Mouse (Mus musculus): ENCODE measurements around the gene Il6ra. TPM values are rescaled to one million over a fixed set of nuclear protein-coding genes. Genes with fewer than 3 reads are reported as not detected.

Gene Il6ra
- total RNA-seq, 1 experiment from 2014 or later, result 11.5 TPM

DNA sequence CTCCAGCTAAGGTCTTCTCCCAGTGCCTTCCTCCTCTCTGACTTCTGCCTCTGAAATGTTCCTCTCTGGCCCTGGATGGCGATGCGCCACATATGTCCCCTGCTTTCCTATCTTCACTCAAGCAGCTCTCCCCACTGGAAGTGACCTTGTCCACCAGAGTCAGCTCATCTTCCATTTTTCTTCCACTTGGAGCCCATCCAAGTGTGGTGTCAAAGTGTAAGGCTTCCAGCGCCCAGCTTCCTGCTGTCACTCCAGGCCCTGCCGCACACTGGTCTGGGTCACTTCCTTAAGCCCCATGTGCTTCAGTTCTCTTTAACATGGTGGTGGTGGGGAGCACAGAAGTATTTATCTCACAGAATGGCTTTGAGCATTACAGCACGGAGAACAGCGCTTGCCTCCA lies 65.4 kb downstream of the Il6ra start:
- DNase-seq, result peak; percentile 82

DNA sequence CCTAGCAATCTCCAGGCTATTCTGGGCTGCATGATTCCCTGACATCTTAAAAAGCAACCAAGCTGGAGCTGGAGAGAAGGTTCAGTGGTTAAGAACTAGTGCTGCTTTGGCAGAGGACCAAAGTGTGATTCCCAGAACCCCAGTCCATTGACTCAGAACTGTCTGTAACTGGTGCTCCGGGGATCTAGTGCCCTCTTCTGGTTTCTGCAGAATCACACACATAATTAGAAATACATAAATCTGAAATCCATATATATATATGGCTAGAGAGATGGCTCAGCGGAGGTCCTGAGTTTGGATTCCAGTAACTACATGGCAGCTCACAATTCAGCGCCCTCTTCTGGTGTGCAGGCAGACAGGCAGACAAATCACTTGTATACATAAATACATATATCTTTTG lies 65.9 kb downstream of the Il6ra start:
- no peak for DNase-seq

DNA sequence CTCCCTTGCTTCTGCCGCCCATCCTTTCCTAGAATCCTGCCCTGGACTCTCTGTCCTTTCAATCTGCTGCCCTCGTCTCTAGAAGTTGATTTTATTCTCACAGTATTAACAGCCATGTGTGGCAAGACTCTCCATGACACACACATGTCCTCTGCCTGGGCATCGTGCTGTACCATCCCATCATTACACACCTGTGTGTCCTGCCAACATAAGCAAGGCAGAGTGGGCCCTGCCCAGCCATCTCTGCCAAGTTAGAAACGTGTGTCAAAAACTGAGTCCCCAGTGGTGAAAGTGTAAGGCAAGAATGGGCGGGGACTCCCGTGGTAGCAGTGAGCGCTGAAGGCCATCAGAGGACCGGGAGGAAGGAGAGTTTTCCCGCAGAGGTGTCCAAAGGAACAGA lies 67.2 kb downstream of the Il6ra start:
- no peak for DNase-seq

DNA sequence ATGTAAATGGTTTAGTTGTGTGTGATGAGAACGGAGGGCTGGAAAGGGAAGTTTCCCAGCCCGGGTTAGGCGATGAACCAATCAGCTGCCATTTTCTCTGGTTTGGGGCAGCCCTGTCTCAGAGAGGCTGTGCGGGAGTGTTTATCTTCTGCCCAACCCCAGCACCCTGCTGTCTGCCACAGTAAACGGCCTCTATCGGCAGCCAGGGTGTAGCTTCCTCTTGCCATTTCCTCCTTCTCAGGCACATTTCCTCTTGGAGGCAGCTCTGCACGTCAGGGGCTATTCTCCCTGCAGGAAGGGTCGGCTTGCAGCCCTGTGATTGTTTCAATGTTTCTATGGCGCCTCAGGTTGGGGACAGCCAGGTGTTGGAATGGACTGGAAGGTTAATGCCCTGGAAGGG lies 69.8 kb downstream of the Il6ra start:
- DNase-seq, result peak; percentile 49

DNA sequence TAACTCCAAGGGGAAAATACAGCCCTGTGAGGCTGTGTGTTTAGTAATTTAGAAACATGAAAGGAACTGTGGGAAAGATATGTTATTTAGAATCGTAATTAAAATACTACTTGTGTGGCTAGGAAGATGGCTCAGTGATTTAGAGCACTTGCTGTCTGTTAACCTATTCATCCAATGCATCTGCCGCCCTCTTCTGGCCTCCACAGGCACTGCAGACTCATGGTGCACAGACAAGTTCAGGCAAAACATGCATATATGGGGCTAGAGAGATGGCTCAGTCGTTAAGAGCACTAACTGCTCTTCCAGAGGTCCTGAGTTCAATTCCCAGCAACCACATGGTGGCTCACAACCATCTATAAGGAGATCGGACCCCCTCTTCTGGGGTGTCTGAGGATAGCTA lies 70.7 kb downstream of the Il6ra start:
- DNase-seq, result peak; percentile 63

DNA sequence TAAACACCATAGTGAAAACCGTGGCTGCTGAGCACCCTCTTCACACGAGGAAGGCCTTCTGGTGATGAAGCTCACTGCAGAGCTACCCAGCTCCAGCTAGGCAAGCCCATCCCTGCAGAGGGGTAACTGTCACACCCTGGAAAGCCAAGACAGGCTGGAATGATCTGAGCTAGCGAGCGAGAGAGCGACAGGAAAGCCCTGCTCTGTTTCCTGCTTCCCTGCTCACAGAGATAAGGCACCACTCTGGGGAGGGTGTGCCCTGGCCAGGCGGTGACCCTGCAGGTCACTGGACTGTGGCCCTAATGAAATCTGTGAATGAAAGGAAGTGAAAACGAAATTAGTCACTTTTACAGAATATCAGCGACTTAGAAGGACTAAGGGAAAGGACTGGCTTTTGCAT lies 77.6 kb downstream of the Il6ra start:
- DNase-seq, result peak; percentile 49

DNA sequence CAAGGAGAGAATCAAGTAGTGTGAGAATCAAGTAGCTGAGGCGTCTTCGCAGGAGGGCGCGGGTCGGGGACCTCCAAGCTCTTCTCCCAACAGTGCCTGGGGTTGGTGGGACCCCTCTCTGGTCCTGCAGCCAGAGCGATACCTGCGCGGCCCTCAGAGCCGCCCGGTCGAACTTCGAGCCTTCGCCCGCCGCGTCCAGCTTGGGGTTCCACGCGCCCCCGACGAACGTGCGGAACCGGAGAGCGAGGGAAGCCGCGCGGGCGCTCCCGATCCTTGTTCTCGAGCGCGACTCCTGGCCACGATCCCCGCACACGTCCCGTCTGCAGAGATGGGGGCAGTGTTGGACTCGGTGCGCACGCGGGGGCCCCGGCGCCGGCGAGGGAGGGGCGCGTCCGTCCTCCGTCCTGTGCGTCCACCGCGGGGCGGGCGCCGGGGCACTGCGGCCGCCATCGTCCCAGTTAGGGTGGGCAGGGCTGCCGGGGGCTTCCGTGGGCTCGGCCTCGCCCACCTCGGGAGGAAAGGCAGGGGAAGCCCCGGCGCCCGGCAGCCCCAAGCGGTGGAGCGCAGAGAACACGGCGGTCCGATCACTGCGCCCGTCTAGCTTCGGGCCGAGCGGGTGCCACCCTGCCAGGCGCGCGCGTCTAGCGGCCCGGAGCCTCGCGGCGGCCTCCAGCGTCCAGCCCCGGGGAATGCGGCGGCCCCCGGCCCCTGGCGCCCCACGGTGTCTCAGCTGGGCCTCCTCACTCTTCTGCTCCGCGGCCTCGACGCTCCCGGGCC lies 82.0 kb downstream of the Il6ra start, which contains the start of gene She:
She (plus strand) TSS at position 556 of the 777 bp plus-strand sequence.
- DNase-seq, result peak; percentile 54

DNA sequence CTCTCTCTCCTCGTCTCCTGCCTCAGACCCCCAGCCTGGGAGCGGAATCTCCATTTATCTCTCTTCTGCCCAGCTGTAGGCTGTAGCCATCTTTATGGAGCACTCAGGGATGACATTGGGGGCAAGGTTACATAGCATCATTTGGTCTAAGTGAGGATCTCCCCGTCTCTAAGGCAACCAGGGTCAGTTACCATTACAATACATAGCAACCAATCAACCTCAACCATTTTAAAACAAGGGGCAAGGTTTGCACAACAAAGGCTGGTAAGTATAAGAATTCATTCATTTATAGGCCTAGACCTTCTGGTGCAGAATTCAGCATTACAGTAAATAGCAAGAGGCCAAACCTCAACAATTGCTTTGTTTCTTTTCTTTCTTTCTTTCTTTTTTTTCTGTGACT lies 86.7 kb downstream of the Il6ra start:
- no peak for DNase-seq

DNA sequence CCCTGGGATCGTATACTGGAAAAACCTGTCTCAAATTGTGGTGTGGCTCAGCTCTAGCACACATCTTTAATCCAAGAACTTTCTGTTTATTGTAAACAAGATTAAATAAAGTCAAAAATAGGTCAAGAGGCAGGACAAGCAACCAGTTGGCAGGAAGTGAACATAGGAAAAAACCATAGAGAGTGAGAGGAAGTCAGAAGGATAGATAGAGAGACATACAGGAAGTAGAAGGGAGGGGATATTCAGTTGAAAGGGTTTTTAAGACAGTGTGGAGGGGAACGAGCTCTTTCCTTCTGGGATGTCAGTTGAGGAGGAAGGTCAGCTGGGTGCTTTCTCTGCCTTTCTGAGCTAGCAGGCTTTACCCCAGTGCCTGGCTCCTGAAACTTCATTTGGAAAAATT lies 89.4 kb downstream of the Il6ra start:
- no peak for DNase-seq

DNA sequence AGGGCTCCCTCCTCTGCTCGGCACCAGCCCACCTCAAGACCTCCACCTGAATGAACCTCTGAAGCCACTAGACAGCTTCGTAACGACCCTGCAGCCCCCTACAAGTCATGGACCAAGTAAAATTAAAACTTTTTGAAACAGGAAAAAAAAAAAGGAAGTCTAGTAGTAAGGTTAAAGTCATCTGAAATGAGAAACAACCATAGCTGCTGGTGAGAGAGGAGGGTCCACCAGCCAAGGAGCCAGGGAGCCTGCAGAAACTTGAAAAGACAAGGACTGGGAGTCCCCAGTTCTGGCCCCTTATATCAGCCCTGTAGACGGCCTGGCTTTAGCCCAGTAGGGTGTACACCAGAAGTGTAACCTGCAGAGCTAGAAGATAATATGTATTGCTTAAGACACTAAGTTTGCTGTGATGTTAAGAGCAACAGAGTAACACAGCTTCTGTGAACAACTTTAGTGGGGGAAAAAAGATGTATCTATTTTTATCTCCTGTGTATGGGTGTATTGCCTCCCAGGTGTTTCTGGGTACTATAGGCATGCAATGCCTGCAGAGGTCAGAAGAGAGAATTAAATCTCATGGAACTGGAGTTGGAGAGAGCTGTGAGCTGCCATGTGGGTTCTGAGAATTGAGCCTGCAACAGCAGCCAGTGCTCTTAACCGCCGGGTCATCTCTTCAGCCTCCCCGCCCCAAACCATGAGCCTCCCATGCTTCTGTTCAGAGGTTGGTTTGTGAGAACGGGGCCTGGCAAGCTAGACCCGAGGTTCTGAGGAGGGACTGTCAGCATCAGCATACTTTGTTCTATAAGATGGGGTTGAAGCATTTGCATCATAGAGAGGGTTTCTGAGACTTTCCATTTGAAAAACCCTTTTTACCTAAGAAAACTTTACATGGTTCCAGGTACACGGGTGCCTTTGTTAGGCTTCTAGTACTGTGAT lies 91.2 kb downstream of the Il6ra start:
- DNase-seq, result no peak

DNA sequence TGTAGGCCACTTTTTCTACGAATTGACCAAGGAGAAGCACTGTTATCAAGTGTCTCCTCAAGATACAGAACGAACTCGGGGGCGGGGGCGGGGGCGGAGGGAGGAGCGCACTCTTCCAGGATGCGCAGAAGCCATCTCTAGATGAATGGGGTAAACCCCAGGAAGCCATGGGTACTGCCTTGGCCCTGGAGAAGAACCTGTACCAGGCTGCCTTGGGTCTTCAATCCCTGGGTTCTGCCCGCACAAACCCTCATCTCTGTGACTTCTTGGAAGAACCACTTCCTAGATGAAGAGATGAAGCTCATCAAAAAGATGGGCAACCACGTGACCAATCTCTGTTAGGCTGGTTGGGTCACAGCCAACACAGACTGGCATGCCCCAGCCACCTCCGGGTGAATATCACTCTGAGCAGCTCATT lies 91.9 kb downstream of the Il6ra start:
- no peak for DNase-seq

DNA sequence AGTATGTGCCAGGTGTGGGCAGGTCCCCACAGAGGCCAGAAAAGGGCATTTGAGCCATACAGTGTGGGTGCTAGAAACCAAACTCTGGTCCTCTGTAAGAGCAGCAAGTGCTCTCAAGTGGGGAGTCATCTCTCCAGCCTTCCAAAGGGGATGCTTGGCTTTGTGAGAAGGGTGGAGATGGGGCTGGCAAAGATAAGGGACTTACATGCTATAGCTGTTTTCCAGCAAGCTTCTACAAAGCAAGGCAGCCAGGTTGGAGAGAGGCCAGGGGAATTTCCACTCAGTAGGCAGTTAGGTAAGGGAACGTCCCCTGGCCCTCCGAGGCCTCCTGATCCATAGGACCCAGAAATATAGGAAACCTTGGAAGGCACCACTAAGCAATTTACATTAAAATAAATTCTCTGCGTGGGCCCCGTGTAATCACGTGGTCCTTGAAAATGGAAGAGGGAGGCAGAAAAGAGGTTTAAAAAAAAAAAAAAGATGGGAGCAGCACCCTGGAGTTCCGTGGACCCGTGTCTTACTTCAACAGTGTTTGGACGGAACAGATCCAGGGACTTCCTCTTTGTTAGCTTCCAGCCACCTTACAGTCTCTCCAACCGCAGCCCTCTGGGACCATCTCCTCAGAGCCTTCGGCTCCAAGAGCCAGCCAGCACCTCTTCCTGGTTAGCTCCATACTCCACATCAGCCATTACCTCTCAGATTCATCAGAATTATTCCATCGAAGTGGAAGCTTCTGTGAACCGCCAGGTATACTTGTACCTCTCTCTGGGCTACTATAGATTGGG lies 92.5 kb downstream of the Il6ra start:
- DNase-seq, result no peak

DNA sequence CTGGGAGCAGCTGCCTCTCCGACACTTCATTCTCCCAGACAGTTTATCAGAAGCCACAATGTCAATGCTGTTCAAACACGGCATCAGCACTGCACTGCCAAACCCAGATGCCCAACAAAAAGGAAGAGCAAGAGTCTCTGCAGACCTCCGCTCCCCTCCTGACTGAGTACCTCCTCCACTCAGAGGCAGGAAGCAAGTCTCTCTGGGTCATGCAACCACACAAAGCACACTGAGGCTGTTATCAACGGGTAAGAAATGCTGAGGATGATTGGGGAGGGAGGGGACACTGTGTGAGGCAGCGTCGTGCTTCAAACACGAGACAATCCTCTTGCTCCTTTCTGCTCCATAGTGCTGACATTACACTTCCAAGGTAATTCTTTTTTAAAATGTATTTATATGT lies 93.1 kb downstream of the Il6ra start:
- no peak for DNase-seq

DNA sequence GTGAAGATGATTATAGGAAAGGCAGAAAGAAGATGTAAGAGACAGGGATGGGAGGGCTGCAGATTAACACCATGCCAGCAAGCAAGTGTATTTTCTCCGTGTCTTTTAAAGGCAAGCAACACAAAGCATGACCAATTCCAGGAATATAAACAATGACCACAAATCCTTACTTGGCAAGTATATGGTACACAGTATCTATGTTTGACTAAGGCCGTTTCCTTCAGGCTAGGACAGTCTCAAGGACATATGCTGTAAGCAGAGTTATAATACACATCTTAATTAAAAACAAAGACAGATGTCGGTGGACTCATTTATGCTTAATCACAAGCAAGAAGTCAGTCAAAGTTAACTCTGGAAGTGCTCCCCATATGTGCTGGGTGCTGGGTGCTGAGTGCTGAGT lies 94.4 kb downstream of the Il6ra start:
- DNase-seq, result no peak

DNA sequence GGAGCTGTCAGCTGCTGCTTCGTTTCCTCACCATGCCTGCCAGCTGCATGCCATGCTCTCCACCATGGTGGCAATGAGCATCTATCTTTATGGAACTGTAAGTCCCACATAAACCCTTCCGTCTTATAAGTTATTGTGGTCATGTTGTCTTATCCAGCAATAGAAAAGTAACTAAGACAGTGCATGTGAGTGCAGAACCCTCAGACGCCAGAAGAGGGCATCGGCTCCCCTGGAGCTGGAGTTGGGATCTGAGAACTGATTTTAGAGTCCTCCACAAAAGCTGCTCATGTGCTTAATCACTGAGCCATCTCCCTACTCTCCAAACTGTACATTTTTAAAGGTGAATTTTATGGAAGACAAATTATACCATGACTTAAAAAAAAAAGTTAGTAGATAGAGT lies 95.9 kb downstream of the Il6ra start:
- DNase-seq, result peak; percentile 70

Other genes starting within 250 kb of the Il6ra start
- 20.8 and 28.2 TPM in 2 replicates for gene Adar, start 198.2 kb downstream of the Il6ra start, total RNA-seq (2021)
- 3.6 and 4.1 TPM in 2 replicates for gene Chrnb2, start 148.6 kb downstream of the Il6ra start, total RNA-seq (2021)
- gene Ube2q1, start 139.6 kb downstream of the Il6ra start, total RNA-seq (2021), result 57.2 and 65.2 TPM in 2 replicates
- 11.7 and 14.1 TPM in 2 replicates for gene She, start 81.8 kb downstream of the Il6ra start, total RNA-seq (2021)
- 33.7 and 46.4 TPM in 2 replicates for gene Atp8b2, start 50.3 kb upstream of the Il6ra start, total RNA-seq (2021)
- 100 and 124 TPM in 2 replicates for gene Hax1, start 85.6 kb upstream of the Il6ra start, total RNA-seq (2021)
- gene 4933434E20Rik, start 138.4 kb upstream of the Il6ra start, total RNA-seq (2021), result 70.8 and 76.3 TPM in 2 replicates
- 164 and 177 TPM in 2 replicates for gene Ubap2l, start 139.4 kb upstream of the Il6ra start, total RNA-seq (2021)
- 170 and 208 TPM in 2 replicates for gene Tpm3, start 159.5 kb upstream of the Il6ra start, total RNA-seq (2021)
- gene Nup210l, start 190.9 kb upstream of the Il6ra start, total RNA-seq (2021), result 0.37 and 0.45 TPM in 2 replicates

All from adrenal gland, postnatal 14 days (tissue).